Comparison of ENCODE assay signal across 20 mouse cellular contexts in genomic region chr16:32464908-32465307, GRCm38 (mm10). TPM values are rescaled to one million over a fixed set of nuclear protein-coding genes. Genes with fewer than 3 reads are reported as not detected.
"Had no signal": no experiment of that assay in that cellular context is flagged by ENCODE, and none has a peak within 500 bp of the region (broad histone marks: within the 10 kb centered on the region; RNA-seq: fewer than 3 reads in every experiment).

No protein-coding gene starts in this region.

- H3K9ac ChIP-seq: liver, embryonic 15.5 days; midbrain, embryonic 15.5 days; neural tube, embryonic 13.5 days had no signal

- H3K27me3 ChIP-seq: liver, embryonic 15.5 days; midbrain, embryonic 15.5 days; neural tube, embryonic 13.5 days had no signal

- H3K27ac ChIP-seq: kidney, postnatal 0 days; left cerebral cortex, adult 2 months; limb, embryonic 10.5 days; liver, embryonic 15.5 days; midbrain, embryonic 15.5 days; neural tube, embryonic 13.5 days had no signal

- H3K9me3 ChIP-seq: limb, embryonic 10.5 days; liver, embryonic 15.5 days; midbrain, embryonic 15.5 days; neural tube, embryonic 13.5 days had no signal

- H3K4me2 ChIP-seq: liver, embryonic 11.5 days; liver, embryonic 15.5 days; midbrain, embryonic 15.5 days; neural tube, embryonic 13.5 days had no signal

- ATAC-seq: lung, postnatal 0 days; midbrain, embryonic 15.5 days had no signal

- DNase-seq: kidney, postnatal 4 days; lung, adult 2 months; lung, postnatal 36 days; retina, postnatal 1 day; right cerebral cortex, postnatal 4 days; spleen, adult 18-20 months had no signal

- H3K4me3 ChIP-seq: left cerebral cortex, adult 2 months; limb, embryonic 10.5 days; liver, embryonic 15.5 days; midbrain, embryonic 15.5 days; neural tube, embryonic 13.5 days had no signal

- H3K4me1 ChIP-seq: limb, embryonic 10.5 days; midbrain, embryonic 15.5 days; neural tube, embryonic 13.5 days had no signal

RNA-seq across cellular contexts. Expression of gene Slc51a, which starts 22.8 kb away (rescaled TPM):
- total RNA-seq: layer of hippocampus, adult 8-10 months; layer of hippocampus, postnatal 25 days; left cerebral cortex, adult 2 months; left cerebral cortex, postnatal 14 days had no signal
- polyA plus RNA-seq: neural tube, embryonic 13.5 days had no signal

RNA-seq across cellular contexts. Expression of gene Zdhhc19, which starts 31.2 kb away (rescaled TPM):
- total RNA-seq: layer of hippocampus, postnatal 25 days; left cerebral cortex, adult 2 months; left cerebral cortex, postnatal 14 days; megakaryocyte progenitor cell, adult 5-6 weeks had no signal
- polyA plus RNA-seq: kidney, postnatal 0 days; limb, embryonic 10.5 days; limb, embryonic 14.5 days; liver, embryonic 11.5 days; liver, embryonic 15.5 days; lung, adult 2 months; lung, postnatal 0 days; midbrain, embryonic 15.5 days; neural tube, embryonic 13.5 days; stomach, embryonic 14.5 days had no signal
